Mouse (Mus musculus) liver, adult 2 months (tissue): Measurements from ENCODE around the gene Spryd3.

ENCODE experiments used
- CTCF ChIP-seq: fragments of 200-500 bp; IDR thresholded peaks from 2 replicates; pipeline ENCODE4 v1.5.1; 2011; ENCODE audit warnings: low read depth, low read length, control low read depth
- POLR2A ChIP-seq: fragments of 200-500 bp; IDR thresholded peaks from 2 replicates; pipeline ENCODE4 v1.6.1; 2011; ENCODE audit warnings: low read length, control low read depth; ENCODE audit not compliant: insufficient read depth; ENCODE audit errors: extremely low read depth

- TF ChIP-seq CTCF (no peak), POLR2A (no peak)
Measured at GRCm38 (mm10) chr15:102089914-102090585, 46.0 kb downstream of the Spryd3 start.
